Mouse (Mus musculus): ENCODE data around the gene Gtf2a2. TPM values are rescaled to one million over a fixed set of nuclear protein-coding genes. Genes with fewer than 3 reads are reported as not detected.

Gene Gtf2a2
- 100 to 1,000 TPM; 135 to 193 TPM for polyA plus RNA-seq (2017; shearing (Covaris generic))

GRCm38 (mm10) chr9:70012408-70012901 lies at the start of gene Gtf2a2:
Gene Gtf2a2 (plus strand): TSS chr9:70012550.
- peak; percentile 92 for ATAC-seq

GRCm38 (mm10) chr9:69964370-69964769 lies 48.0 kb upstream of the Gtf2a2 start:
- ATAC-seq = no peak

GRCm38 (mm10) chr9:69985526-69985925 lies 26.8 kb upstream of the Gtf2a2 start:
- no peak for ATAC-seq

GRCm38 (mm10) chr9:69986063-69986462 lies 26.3 kb upstream of the Gtf2a2 start:
- ATAC-seq = no peak

GRCm38 (mm10) chr9:69986571-69986970 lies 25.8 kb upstream of the Gtf2a2 start:
- no peak for ATAC-seq

- peak; percentile 65 for ATAC-seq
These were observed 24.8 kb upstream of the Gtf2a2 start for GRCm38 (mm10) chr9:69987579-69987978.

- ATAC-seq = no peak
These were observed 23.5 kb upstream of the Gtf2a2 start for GRCm38 (mm10) chr9:69988706-69989302.

GRCm38 (mm10) chr9:69989303-69990121 lies 22.8 kb upstream of the Gtf2a2 start, which contains the start of gene Bnip2:
Gene Bnip2 (plus strand): TSS chr9:69989466.
- ATAC-seq = peak; percentile 78

- no peak for ATAC-seq
These were observed 22.0 kb upstream of the Gtf2a2 start for GRCm38 (mm10) chr9:69990346-69990745.

GRCm38 (mm10) chr9:69992841-69993277 lies 19.5 kb upstream of the Gtf2a2 start:
- no peak for ATAC-seq

- no peak for ATAC-seq
These were observed 18.9 kb upstream of the Gtf2a2 start for GRCm38 (mm10) chr9:69993479-69993878.

GRCm38 (mm10) chr9:69994547-69994946 lies 17.8 kb upstream of the Gtf2a2 start:
- no peak for ATAC-seq

- no peak for ATAC-seq
These were observed 13.0 kb upstream of the Gtf2a2 start for GRCm38 (mm10) chr9:69999318-69999717.

- ATAC-seq = no peak
These were observed 8.8 kb upstream of the Gtf2a2 start for GRCm38 (mm10) chr9:70003516-70003915.

GRCm38 (mm10) chr9:70006984-70007383 lies 5.4 kb upstream of the Gtf2a2 start:
- no peak for ATAC-seq

- no peak for ATAC-seq
These were observed 4.7 kb upstream of the Gtf2a2 start for GRCm38 (mm10) chr9:70007506-70008248.

- no peak for ATAC-seq
These were observed 2.5 kb upstream of the Gtf2a2 start for GRCm38 (mm10) chr9:70009754-70010304.

GRCm38 (mm10) chr9:70010781-70011473 lies 1.4 kb upstream of the Gtf2a2 start:
- ATAC-seq = no peak

- ATAC-seq = no peak
These were observed 578 bp upstream of the Gtf2a2 start for GRCm38 (mm10) chr9:70011537-70012407.

- no peak for ATAC-seq
These were observed 3.3 kb downstream of the Gtf2a2 start for GRCm38 (mm10) chr9:70015632-70016031.

- ATAC-seq = peak; percentile 75
These were observed 6.5 kb downstream of the Gtf2a2 start for GRCm38 (mm10) chr9:70018879-70019278.

All from CD4-positive, CD25-positive, alpha-beta regulatory T cell, adult 4 months (primary cell).